Mouse (Mus musculus) myocyte (in vitro differentiated cells): Measurements from ENCODE around the gene Cd1d1. TPM values are rescaled to one million over a fixed set of nuclear protein-coding genes. Genes with fewer than 3 reads are reported as not detected.

Source experiments
- H3K27me3 ChIP-seq: one replicate; pipeline ENCODE4 v1.6.1; 2011; ENCODE audit not compliant: control insufficient read depth, insufficient read depth, insufficient read length
- H3K36me3 ChIP-seq: one replicate; pipeline ENCODE4 v1.6.1; 2011; ENCODE audit not compliant: control insufficient read depth, insufficient read depth
- H3K4me2 ChIP-seq: one replicate; pipeline ENCODE4 v1.6.1; 2011; ENCODE audit warnings: low read depth, control low read depth
- H3K4me3 ChIP-seq: one replicate; pipeline ENCODE4 v1.5.1; 2011; ENCODE audit warnings: mild to moderate bottlenecking, control low read depth, moderate library complexity
- H3K79me2 ChIP-seq: one replicate; pipeline ENCODE4 v1.6.1; 2011; ENCODE audit not compliant: control insufficient read depth, insufficient read depth
- H3ac ChIP-seq: one replicate; pipeline ENCODE4 v1.6.1; 2011; ENCODE audit not compliant: control insufficient read depth, insufficient read length
- CEBPB ChIP-seq: IDR thresholded peaks from 2 replicates; pipeline ENCODE4 v1.6.1; 2011; ENCODE audit warnings: mild to moderate bottlenecking, moderate library complexity; ENCODE audit not compliant: poor library complexity, insufficient read depth, severe bottlenecking
- MAX ChIP-seq: IDR thresholded peaks from one replicate; pipeline ENCODE4 v1.6.1; 2011; ENCODE audit warnings: low read depth, mild to moderate bottlenecking, control low read depth
- MYOD1 ChIP-seq, 3 experiments: IDR thresholded peaks; one replicate each; pipeline ENCODE4 v1.6.1; 2011; ENCODE audit warnings: control low read depth in 2 of 3, low read depth in 2 of 3, mild to moderate bottlenecking in 2 of 3, moderate library complexity in 1 of 3; ENCODE audit not compliant: insufficient read length in 2 of 3, control insufficient read depth in 1 of 3
- MYOG ChIP-seq, 3 experiments: IDR thresholded peaks; one replicate each; pipeline ENCODE4 v1.6.1; 2011; ENCODE audit warnings: control low read depth in 2 of 3, low read depth in 2 of 3, mild to moderate bottlenecking in 2 of 3; ENCODE audit not compliant: insufficient read length in 2 of 3, control insufficient read depth in 1 of 3, insufficient read depth in 1 of 3
- POLR2A ChIP-seq: IDR thresholded peaks from one replicate; pipeline ENCODE4 v1.6.1; 2011; ENCODE audit warnings: low read depth, mild to moderate bottlenecking, control low read depth, moderate library complexity; ENCODE audit not compliant: insufficient read length
- POLR2AphosphoS2 ChIP-seq: IDR thresholded peaks from one replicate; pipeline ENCODE4 v1.6.1; 2011; ENCODE audit warnings: low read depth, control low read depth; ENCODE audit not compliant: insufficient read length
- REST ChIP-seq: IDR thresholded peaks from one replicate; pipeline ENCODE4 v1.6.1; 2011; ENCODE audit warnings: mild to moderate bottlenecking, control low read depth, moderate library complexity; ENCODE audit not compliant: insufficient read depth, insufficient read length
- TCF3 ChIP-seq: IDR thresholded peaks from one replicate; pipeline ENCODE4 v1.6.1; 2011; ENCODE audit warnings: low read depth, control low read depth; ENCODE audit not compliant: insufficient read length
- polyA plus RNA-seq: library from polyadenylated mRNA; unstranded; fragments of >200 nt; fragmentation: generic; extraction: Trizol; gene quantifications from one replicate; pipeline ENCODE4 v1.2.1, GENCODE M21; 2012; ENCODE audit warnings: missing spikeins

Cd1d1 gene
- polyA plus RNA-seq, 1 experiment = 0.38 TPM

GRCm38 (mm10) chr3:86953819-86954218 is 45.4 kb downstream of the Cd1d1 start:
- no peaks in the 10 kb centered on the region for H3K27me3 ChIP-seq
- TF ChIP-seq POLR2A = no peak
- H3K36me3 ChIP-seq = no peaks in the 10 kb centered on the region
- no peaks in the 10 kb centered on the region for H3K79me2 ChIP-seq
- no peak overlapping the region for H3K4me3 ChIP-seq
- H3ac ChIP-seq = no peak overlapping the region
- H3K4me2 ChIP-seq = no peak overlapping the region

GRCm38 (mm10) chr3:86950652-86951051 is 48.6 kb downstream of the Cd1d1 start:
- Histone ChIP-seq H3K4me3 (no peak overlapping the region), H3K79me2 (no peaks in the 10 kb centered on the region)
- TF ChIP-seq CEBPB = no peak
- no peak for TF ChIP-seq POLR2AphosphoS2
- no peak for TF ChIP-seq REST
- TF ChIP-seq TCF3 = no peak
- TF ChIP-seq MYOG (IDR thresholded peaks at IDR 0.05; ENCODE audit: control insufficient read depth in 1 of 3, insufficient read depth in 1 of 3, insufficient read length in 2 of 3, low read depth in 2 of 3) = no peak
- TF ChIP-seq MYOD1 (IDR thresholded peaks at IDR 0.05; ENCODE audit: control insufficient read depth in 1 of 3, insufficient read length in 2 of 3, low read depth in 2 of 3) = no peak
- TF ChIP-seq MAX = no peak
- no peak for TF ChIP-seq POLR2A

More at GRCm38 (mm10) chr3:86950652-86951051, 48.6 kb downstream of the Cd1d1 start:
- Histone ChIP-seq H3K27me3 (no peaks in the 10 kb centered on the region), H3K4me2 (no peak overlapping the region), H3ac (no peak overlapping the region), H3K36me3 (no peaks in the 10 kb centered on the region)

Other genes starting within 250 kb of the Cd1d1 start
- 1.8 TPM for gene Dclk2, start 78.6 kb downstream of the Cd1d1 start, polyA plus RNA-seq
- 20.7 TPM for gene Kirrel, start 175.3 kb upstream of the Cd1d1 start, polyA plus RNA-seq